ENCODE assay signal across 10 mouse cellular contexts in genomic region chr1:126316866-126317265, GRCm38 (mm10).
DNase-seq lines count a peak whose midpoint lies in the region; TF ChIP-seq lines count a peak whose summit lies in the region.
"Had no signal": no experiment of that assay in that cellular context is flagged by ENCODE, and none has a peak within 500 bp of the region (broad histone marks: within the 10 kb centered on the region; RNA-seq: fewer than 3 reads in every experiment).

No protein-coding gene starts in this region.

- H3K36me3 ChIP-seq in thymus, adult 2 months (ENCODE audit: control insufficient read depth, insufficient read depth, low read length): no peaks in the 10 kb centered on the region

- no peak for TF ChIP-seq POLR2A in thymus, adult 2 months (IDR thresholded peaks at IDR 0.05; ENCODE audit: control insufficient read depth, extremely low read depth, insufficient read depth, low read length, poor library complexity)

- no peak overlapping the region for H3K4me3 ChIP-seq in thymus, adult 2 months (ENCODE audit: control insufficient read depth, insufficient read depth, low read length)
- H3K4me3 ChIP-seq: erythroblast, embryonic 14.5 days had no signal

- intact Hi-C loops in left cerebral cortex, postnatal 10 days (cut with DNase I): no loop called here

- DNase-seq in heart, postnatal 4 days: peak; percentile 45
- DNase-seq in heart, adult 11 months: no peak
- peak; percentile 28 for DNase-seq in thymus, postnatal 4 days
- no peak for DNase-seq in thymus, adult 2 months
- DNase-seq in hindlimb bud, embryonic 11.5 days (ENCODE audit: extremely low spot score, low read depth, low spot score): peak; percentile 28
- peak; percentile 29 for DNase-seq in yolk sac, embryonic 10.5 days (ENCODE audit: low spot score)
- no peak for DNase-seq in spleen, adult 18-20 months
- DNase-seq in left cerebral cortex, postnatal 10 days (ENCODE audit: extremely low spot score in 1 of 2, low spot score in 2 of 2): no peak

- H3K27me3 ChIP-seq in thymus, adult 2 months (ENCODE audit: control insufficient read depth, insufficient read depth, low read length): no peaks in the 10 kb centered on the region

- no peak overlapping the region for H3K27ac ChIP-seq in thymus, adult 2 months (ENCODE audit: control insufficient read depth, insufficient read depth, low read length)
- H3K27ac ChIP-seq: macrophage had no signal

- WGBS in thymus, adult 2 months: 82% methylated on average over 2 of the region's 2 CpGs

- no peaks in the 10 kb centered on the region for H3K4me1 ChIP-seq in thymus, adult 2 months (replicated peaks; ENCODE audit: control insufficient read depth, insufficient read depth, low read length)

- no peak for TF ChIP-seq CTCF in thymus, adult 2 months (IDR thresholded peaks at IDR 0.05; ENCODE audit: borderline replicate concordance, control insufficient read depth, extremely low read depth, insufficient read depth, low read length, poor library complexity)

Comparison
In these comparisons a context has a peak if more than half of its experiments do, and no peak if none do; other contexts are left out.
1. DNase-seq: peak in heart, postnatal 4 days (single experiment), thymus, postnatal 4 days (single experiment), hindlimb bud, embryonic 11.5 days (single experiment) and yolk sac, embryonic 10.5 days (single experiment); none in heart, adult 11 months (single experiment), thymus, adult 2 months (single experiment), spleen, adult 18-20 months (0 of 2) and left cerebral cortex, postnatal 10 days (0 of 2).